Mouse (Mus musculus) stomach, postnatal 0 days (tissue): ENCODE measurements around the gene Adam30.

ENCODE experiments used
- CTCF ChIP-seq: IDR thresholded peaks from 2 replicates; pipeline ENCODE4 v1.5.1; 2016; ENCODE audit warnings: antibody characterized with exemption, low read depth, mild to moderate bottlenecking, moderate library complexity
- EP300 ChIP-seq: optimal IDR thresholded peaks from 2 replicates; pipeline ENCODE3; 2016; ENCODE audit warnings: antibody characterized with exemption

DNA sequence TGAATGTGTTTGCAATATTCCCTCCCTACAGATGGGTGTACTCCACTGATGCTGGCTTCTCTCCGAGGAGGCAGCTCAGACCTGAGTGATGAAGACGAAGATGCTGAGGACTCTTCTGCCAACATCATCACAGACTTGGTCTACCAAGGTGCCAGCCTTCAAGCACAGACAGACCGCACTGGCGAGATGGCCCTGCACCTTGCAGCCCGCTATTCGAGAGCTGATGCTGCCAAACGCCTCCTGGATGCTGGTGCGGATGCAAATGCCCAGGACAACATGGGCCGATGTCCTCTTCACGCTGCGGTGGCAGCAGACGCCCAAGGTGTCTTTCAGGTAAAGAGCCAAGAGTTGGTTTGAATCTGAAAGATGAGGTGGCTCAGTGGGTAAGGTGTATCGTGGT lies 17.6 kb upstream of the Adam30 start:
- no peak for TF ChIP-seq CTCF
- TF ChIP-seq EP300 = no peak
